Mouse (Mus musculus) intestine, embryonic 16.5 days (tissue): ENCODE data around the gene Itgb7. TPM values are rescaled to one million over a fixed set of nuclear protein-coding genes. Genes with fewer than 3 reads are reported as not detected.

ENCODE experiments used
- ATAC-seq: fragments of 200-750 bp; cut with Nextera tagmentation; 2 replicates; pipeline ENCODE4 v1.8.0; 2017; ENCODE audit warnings: moderate TSS enrichment, moderate library complexity
- H3K27ac ChIP-seq: fragments of 300-500 bp; sonication (generic); 2 replicates; pipeline ENCODE4 v1.5.1; 2014; ENCODE audit warnings: mild to moderate bottlenecking, low read length
- H3K27me3 ChIP-seq: fragments of 300-500 bp; sonication (generic); replicated peaks from 2 replicates; pipeline ENCODE4 v1.6.1; 2014; ENCODE audit warnings: low read length, control low read depth, mixed read lengths; ENCODE audit not compliant: control insufficient read depth, insufficient read depth
- H3K36me3 ChIP-seq: fragments of 300-500 bp; sonication (generic); 2 replicates; pipeline ENCODE4 v1.6.1; 2014; ENCODE audit warnings: low read length, control low read depth; ENCODE audit not compliant: control insufficient read depth, insufficient read depth
- H3K4me1 ChIP-seq: fragments of 300-500 bp; sonication (generic); 2 replicates; pipeline ENCODE4 v1.6.1; 2014; ENCODE audit warnings: low read length, control low read depth, mixed read lengths; ENCODE audit not compliant: control insufficient read depth, insufficient read depth
- H3K4me2 ChIP-seq: fragments of 300-500 bp; sonication (generic); 2 replicates; pipeline ENCODE4 v1.6.1; 2014; ENCODE audit warnings: low read depth, low read length, control low read depth
- H3K4me3 ChIP-seq: fragments of 300-500 bp; sonication (generic); 2 replicates; pipeline ENCODE4 v1.5.1; 2014; ENCODE audit warnings: mild to moderate bottlenecking, low read length
- H3K9ac ChIP-seq: fragments of 300-500 bp; sonication (generic); 2 replicates; pipeline ENCODE4 v1.6.1; 2014; ENCODE audit warnings: low read depth, low read length
- H3K9me3 ChIP-seq: fragments of 300-500 bp; sonication (generic); 2 replicates; pipeline ENCODE4 v1.6.1; 2016; ENCODE audit warnings: low read length, control low read depth; ENCODE audit not compliant: control insufficient read depth
- WGBS: fragments of 180-500 bp; shearing (Covaris S2); extraction: QIAGEN DNeasy Blood & Tissue Kit; methylation state at CpG from one replicate; pipeline ENCODE4 v1.1.7; 2014; 5-methylcytosine and 5-hydroxymethylcytosine counted together
- polyA plus RNA-seq: library from polyadenylated mRNA; unstranded; fragments of >200 nt; fragmentation: Nextera tagmentation; extraction: Ambion mirVana; gene quantifications from 2 replicates; pipeline ENCODE4 v1.2.1, GENCODE M21; 2015

Gene Itgb7
- polyA plus RNA-seq, 1 experiment from 2014 or later: 10.3 TPM

DNA sequence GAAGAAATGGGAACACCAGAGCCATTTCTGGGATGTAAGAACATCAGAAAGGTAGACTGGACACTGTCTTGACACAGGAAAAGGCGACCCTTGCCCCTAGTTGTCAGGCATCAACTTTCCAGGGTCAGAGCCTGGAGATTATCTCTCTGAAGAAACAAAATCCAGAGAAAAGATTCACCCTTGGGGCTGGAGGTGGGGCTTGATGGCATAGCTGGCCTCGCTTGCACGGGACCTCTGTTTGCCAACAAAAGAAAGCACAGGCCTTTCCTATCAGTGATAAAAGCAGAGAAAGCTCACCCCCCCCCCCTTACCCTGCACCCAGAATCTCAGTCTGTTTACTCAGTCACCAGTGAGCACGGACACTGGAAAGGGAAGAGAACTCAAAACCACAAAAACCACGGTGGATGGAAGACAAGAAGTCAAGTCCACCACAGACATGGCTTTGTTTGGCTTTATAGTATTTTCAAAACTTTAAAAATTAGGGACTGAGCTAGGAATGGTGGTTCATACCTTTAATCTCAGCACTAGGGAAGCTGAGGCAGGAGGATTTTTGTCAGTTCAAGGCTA is 38.8 kb downstream of the Itgb7 start:
- no peak overlapping the region for H3K4me3 ChIP-seq
- no peak overlapping the region for H3K9ac ChIP-seq
- H3K36me3 ChIP-seq: no peaks in the 10 kb centered on the region
- no peak overlapping the region for H3K27ac ChIP-seq
- no peaks in the 10 kb centered on the region for H3K9me3 ChIP-seq
- H3K4me2 ChIP-seq: no peak overlapping the region
- H3K4me1 ChIP-seq: peaks cover 29% of the 10 kb centered on the region
- 31% methylated on average over 5 of the region's 5 CpGs for WGBS
- no peak for ATAC-seq
- H3K27me3 ChIP-seq: no peaks in the 10 kb centered on the region

DNA sequence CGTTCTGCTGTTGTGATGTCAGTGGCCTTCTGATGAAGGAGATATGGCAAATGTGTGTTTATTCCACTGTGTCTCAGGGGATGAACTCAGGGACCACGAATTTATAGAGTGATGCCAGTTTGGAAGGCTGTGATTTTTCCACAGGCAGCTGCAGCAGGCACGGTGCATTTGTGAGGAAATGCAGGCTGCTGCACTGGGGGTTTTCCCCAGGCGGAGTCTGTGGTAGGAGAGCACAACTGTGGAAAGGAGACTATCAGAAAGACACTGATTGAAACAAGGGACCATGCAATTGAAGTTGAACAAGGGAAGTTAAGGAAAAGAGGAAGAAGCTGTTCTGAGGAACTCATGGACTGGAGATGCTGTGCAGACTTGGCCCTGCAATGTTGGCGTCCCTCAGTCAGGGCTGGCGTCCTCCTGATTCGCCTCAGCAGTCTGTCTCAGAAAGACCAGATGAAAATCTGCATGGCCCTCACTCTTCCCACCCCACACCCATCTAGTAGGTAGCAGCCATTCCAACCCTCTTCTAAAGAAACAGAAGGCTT is 39.4 kb downstream of the Itgb7 start:
- 46% methylated on average over 7 of the region's 7 CpGs for WGBS
- H3K9ac ChIP-seq: no peak overlapping the region

DNA sequence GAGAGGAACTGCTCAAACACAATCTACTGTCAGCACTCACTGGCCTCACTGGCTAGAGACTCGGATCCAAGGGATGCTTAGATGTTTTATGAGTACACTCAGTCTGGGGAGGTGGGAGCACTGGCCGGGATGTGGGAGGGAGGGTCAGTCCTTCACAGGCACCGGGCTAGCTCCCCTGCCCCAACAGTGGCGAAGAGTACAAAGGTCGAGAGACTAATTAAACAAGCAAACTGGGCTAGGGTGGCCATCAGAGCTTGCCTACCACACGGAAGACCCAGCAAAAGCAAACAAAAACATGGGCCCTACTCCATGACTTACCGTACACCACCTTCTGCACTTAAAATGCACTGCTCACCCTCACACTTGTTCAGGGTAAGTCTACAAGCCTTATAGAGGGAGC is 40.0 kb downstream of the Itgb7 start:
- H3K9ac ChIP-seq: no peak overlapping the region
- ATAC-seq: 0 out of 2 replicates have a peak, but pooled peaks have one; percentile 12
- no peak overlapping the region for H3K4me3 ChIP-seq
- no peak overlapping the region for H3K27ac ChIP-seq
- H3K4me2 ChIP-seq: no peak overlapping the region
- peaks cover 30% of the 10 kb centered on the region for H3K4me1 ChIP-seq
- no peaks in the 10 kb centered on the region for H3K27me3 ChIP-seq
- 41% methylated on average over 7 of the region's 7 CpGs for WGBS
- H3K9me3 ChIP-seq: no peaks in the 10 kb centered on the region
- H3K36me3 ChIP-seq: no peaks in the 10 kb centered on the region

More for the DNA sequence above, 39.4 kb downstream of the Itgb7 start:
- no peak overlapping the region for H3K4me3 ChIP-seq
- no peak for ATAC-seq
- no peak overlapping the region for H3K4me2 ChIP-seq
- H3K9me3 ChIP-seq: no peaks in the 10 kb centered on the region
- H3K4me1 ChIP-seq: peaks cover 30% of the 10 kb centered on the region
- H3K36me3 ChIP-seq: no peaks in the 10 kb centered on the region
- no peak overlapping the region for H3K27ac ChIP-seq
- H3K27me3 ChIP-seq: no peaks in the 10 kb centered on the region

DNA sequence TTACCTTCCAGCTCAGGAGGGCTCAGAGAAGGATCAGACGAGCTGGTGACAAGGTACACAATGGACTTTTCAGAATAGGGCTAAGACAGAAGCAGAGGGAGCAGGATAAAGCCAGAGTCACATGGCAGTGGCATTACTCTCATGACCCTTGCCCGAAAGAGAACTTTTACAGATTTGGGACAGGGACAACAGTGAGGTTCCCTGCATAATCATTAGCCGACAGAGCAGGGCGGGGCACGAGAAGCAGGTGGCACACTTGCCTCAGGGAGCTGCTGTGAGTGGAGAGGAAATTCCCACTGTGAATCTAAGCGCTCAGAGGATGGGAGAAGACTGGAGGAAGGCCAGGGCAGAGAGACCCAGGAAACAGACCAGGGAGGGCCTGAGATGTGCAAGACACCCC is 42.9 kb downstream of the Itgb7 start:
- 60% methylated on average over 6 of the region's 6 CpGs for WGBS
- ATAC-seq: peak; percentile 86
- Histone ChIP-seq H3K36me3 (no peaks in the 10 kb centered on the region), H3K27me3 (no peaks in the 10 kb centered on the region), H3K27ac (no peak overlapping the region), H3K4me1 (peaks cover 30% of the 10 kb centered on the region), H3K9me3 (no peaks in the 10 kb centered on the region), H3K9ac (peak overlapping the region; percentile 62; the same call in 1 of the 2 replicates), H3K4me2 (peak overlapping the region; percentile 8), H3K4me3 (no peak overlapping the region)

DNA sequence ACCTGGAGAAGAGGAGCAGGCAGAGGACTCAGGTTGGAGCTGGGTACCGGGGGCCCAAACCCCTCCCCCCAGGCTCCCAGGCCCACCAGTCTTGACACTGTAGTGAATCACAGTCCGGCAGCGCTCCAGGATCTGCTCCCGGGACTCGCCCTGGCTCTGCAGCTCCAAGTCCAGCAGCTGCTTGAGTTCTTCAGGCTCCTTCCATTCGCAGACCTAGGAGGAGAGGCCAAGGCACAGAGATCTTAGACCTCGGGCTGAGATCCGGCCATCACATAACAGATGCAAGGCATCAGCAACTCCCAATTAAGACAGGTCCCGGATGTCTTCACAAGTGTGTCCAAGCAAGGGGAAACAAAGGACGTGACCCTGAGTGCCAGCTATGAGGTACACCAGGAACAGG is 43.6 kb downstream of the Itgb7 start:
- ATAC-seq: no peak
- no peaks in the 10 kb centered on the region for H3K36me3 ChIP-seq
- no peak overlapping the region for H3K27ac ChIP-seq
- no peak overlapping the region for H3K4me2 ChIP-seq
- H3K9me3 ChIP-seq: no peaks in the 10 kb centered on the region
- WGBS: 79% methylated on average over 10 of the region's 10 CpGs
- no peaks in the 10 kb centered on the region for H3K27me3 ChIP-seq
- no peak overlapping the region for H3K9ac ChIP-seq
- H3K4me1 ChIP-seq: peaks cover 30% of the 10 kb centered on the region
- H3K4me3 ChIP-seq: no peak overlapping the region

DNA sequence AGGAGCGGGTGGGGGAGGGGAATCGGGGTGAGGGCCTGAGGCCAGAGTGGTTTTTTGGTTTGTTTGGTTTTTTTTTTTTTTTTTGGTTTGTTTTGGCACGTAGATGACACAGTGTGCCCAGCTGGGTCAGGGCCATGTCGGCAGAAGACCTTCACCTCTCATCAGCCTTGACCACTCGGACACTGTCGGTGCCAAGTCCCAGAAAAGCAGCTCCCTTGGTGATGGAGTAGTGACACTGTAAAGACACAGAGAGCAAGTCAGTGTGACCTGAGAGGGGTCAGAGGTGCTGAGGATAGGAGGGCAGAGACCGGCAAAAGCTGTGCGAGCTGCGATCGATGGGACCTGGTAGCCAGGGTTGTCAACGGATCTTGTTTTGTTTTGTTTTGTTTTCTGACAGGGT is 45.5 kb downstream of the Itgb7 start:
- ATAC-seq: no peak
- Histone ChIP-seq H3K27ac (no peak overlapping the region), H3K27me3 (no peaks in the 10 kb centered on the region), H3K36me3 (no peaks in the 10 kb centered on the region), H3K4me1 (peaks cover 17% of the 10 kb centered on the region), H3K4me2 (no peak overlapping the region), H3K9ac (no peak overlapping the region), H3K4me3 (no peak overlapping the region), H3K9me3 (no peaks in the 10 kb centered on the region)
- WGBS: 80% methylated on average over 11 of the region's 11 CpGs

DNA sequence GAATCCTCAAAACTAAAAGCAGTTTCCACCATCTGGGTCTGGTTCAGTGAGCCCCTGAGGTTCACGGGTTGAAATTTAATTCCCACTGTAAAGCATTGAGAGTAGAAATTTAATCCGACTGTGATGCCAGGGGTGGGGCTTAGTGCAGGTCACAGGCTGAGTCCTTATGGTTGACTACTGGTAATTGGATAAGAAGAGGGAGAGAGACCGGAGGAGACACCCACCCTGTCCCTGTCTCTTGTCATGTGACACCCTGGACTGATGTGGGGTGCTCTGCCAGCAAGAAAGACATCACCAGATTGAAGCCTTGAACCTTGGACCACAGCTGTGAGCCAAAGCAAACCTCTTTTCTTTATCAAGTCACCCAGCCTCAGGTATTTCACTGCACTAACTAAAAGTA is 48.7 kb downstream of the Itgb7 start:
- ATAC-seq: no peak
- Histone ChIP-seq H3K9ac (no peak overlapping the region), H3K36me3 (no peaks in the 10 kb centered on the region), H3K9me3 (no peaks in the 10 kb centered on the region), H3K4me1 (peaks cover 6% of the 10 kb centered on the region), H3K4me3 (no peak overlapping the region), H3K27me3 (no peaks in the 10 kb centered on the region), H3K4me2 (no peak overlapping the region), H3K27ac (no peak overlapping the region)
- 87% methylated on average over 3 of the region's 3 CpGs for WGBS

DNA sequence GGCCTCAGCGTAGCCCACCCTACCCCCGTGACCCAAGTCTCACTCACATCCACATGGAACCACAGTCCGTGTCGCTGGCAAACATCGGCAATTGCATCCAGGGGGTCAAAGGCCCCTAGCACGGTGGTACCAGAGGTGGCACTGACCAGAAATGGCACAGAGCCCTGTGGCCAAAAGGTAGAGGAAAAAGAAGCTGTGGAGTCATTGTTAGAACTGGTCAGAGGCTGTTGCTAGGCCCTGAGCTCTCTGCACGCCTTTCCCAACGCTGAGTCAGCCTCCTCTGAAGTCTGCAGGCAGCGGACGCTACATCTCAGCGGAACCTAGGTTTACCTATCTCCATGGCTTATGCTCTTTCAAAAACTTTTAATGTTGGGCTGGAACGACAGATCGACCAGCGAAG is 51.8 kb downstream of the Itgb7 start:
- Histone ChIP-seq H3K9me3 (no peaks in the 10 kb centered on the region), H3K4me1 (peaks cover 3% of the 10 kb centered on the region), H3K27me3 (no peaks in the 10 kb centered on the region), H3K9ac (peak overlapping the region; percentile 16; the same call in 1 of the 2 replicates), H3K36me3 (no peaks in the 10 kb centered on the region), H3K4me2 (no peak overlapping the region), H3K27ac (no peak overlapping the region), H3K4me3 (no peak overlapping the region)
- ATAC-seq: no peak
- 88% methylated on average over 14 of the region's 14 CpGs for WGBS

DNA sequence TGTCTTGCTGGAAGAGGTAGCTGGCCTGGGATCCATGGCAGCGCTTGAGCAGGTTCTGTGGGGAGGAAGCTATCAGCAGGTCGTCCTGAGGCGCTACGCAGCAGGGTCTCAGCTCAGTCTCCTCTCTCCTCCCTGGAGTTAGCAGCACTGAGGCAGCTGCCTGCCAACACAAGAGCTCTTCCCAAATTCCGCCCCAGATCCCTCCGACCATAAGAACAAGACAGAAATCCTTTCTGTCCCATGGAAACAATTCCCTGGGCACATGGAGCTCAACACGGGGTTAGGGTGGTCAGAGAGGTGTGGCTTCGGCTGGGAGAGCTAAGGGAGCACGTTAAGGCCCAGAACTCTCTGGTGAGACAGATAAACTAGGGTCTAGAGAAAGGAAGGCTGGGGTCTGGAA is 52.6 kb downstream of the Itgb7 start:
- Histone ChIP-seq H3K4me1 (peaks cover 3% of the 10 kb centered on the region), H3K27ac (no peak overlapping the region), H3K27me3 (no peaks in the 10 kb centered on the region), H3K36me3 (no peaks in the 10 kb centered on the region), H3K9me3 (no peaks in the 10 kb centered on the region), H3K9ac (no peak overlapping the region), H3K4me3 (no peak overlapping the region), H3K4me2 (no peak overlapping the region)
- no peak for ATAC-seq
- WGBS: 82% methylated on average over 9 of the region's 9 CpGs

DNA sequence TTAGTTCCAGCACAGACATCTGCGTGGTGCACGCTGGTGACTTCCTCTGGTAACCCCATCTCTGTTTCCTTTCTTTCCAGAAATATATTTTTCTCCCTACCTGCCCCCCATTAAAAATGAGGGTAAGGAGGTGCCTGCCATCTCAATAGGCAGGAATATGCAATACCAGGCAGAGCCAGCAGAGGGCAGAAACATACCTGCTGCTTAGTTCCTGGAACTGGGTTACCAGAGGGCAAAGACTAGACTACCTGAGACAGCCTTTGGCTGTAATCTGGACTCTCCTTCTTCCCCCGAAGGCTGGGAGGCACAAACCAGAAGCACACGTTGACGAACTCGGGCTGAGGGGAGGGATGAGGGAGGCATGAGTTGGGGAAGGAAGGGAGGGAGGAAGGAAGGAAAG is 53.5 kb downstream of the Itgb7 start:
- Histone ChIP-seq H3K4me2 (no peak overlapping the region), H3K27me3 (no peaks in the 10 kb centered on the region), H3K4me3 (no peak overlapping the region), H3K9ac (no peak overlapping the region), H3K27ac (no peak overlapping the region), H3K36me3 (no peaks in the 10 kb centered on the region), H3K9me3 (no peaks in the 10 kb centered on the region), H3K4me1 (peaks cover 3% of the 10 kb centered on the region)
- 13% methylated on average over 6 of the region's 6 CpGs for WGBS
- peak; percentile 44 for ATAC-seq
